Mouse (Mus musculus) MEL (cell line): ENCODE data around the gene Dhrs13. TPM values are rescaled to one million over a fixed set of nuclear protein-coding genes. Genes with fewer than 3 reads are reported as not detected.

Experiments used
- DNase-seq: peaks from one replicate; pipeline ENCODE4 v3.0.0; 2011; ENCODE audit warnings: low read depth, low spot score
- H3K27ac ChIP-seq: 2 replicates; pipeline ENCODE4 v1.5.1; 2012; ENCODE audit warnings: low read depth, mild to moderate bottlenecking, control low read depth, low read length, moderate library complexity; ENCODE audit not compliant: control insufficient read depth
- H3K27me3 ChIP-seq, 2 experiments: fragments of 150-350 bp in 1 of 2; sonication (generic) in 1 of 2; 2 replicates each; pipeline ENCODE4 v1.6.1; 2012; ENCODE audit warnings: low read length in 2 of 2, mild to moderate bottlenecking in 2 of 2, improper control_type of control experiment in 1 of 2, moderate library complexity in 1 of 2; ENCODE audit not compliant: insufficient read depth in 2 of 2, control insufficient read depth in 1 of 2
- H3K36me3 ChIP-seq, 2 experiments: 2 replicates each; pipeline ENCODE4 v1.6.1; 2012 to 2014; ENCODE audit warnings: low read length in 2 of 2, improper control_type of control experiment in 1 of 2, inconsistent platforms in 1 of 2, mild to moderate bottlenecking in 1 of 2; ENCODE audit not compliant: insufficient read depth in 2 of 2, control insufficient read depth in 1 of 2
- H3K4me1 ChIP-seq, 2 experiments: fragments of 150-350 bp in 1 of 2; sonication (generic) in 1 of 2; 2 replicates each; pipeline ENCODE4 v1.6.1; 2012; ENCODE audit warnings: low read length in 2 of 2, improper control_type of control experiment in 1 of 2, mild to moderate bottlenecking in 1 of 2; ENCODE audit not compliant: insufficient read depth in 2 of 2, control insufficient read depth in 1 of 2
- H3K4me3 ChIP-seq, 2 experiments: fragments of 150-350 bp in 1 of 2; sonication (generic) in 1 of 2; 2 replicates each; pipeline ENCODE4 v1.5.1; 2012; ENCODE audit warnings: low read depth in 2 of 2, low read length in 2 of 2, mild to moderate bottlenecking in 2 of 2, moderate library complexity in 2 of 2, control low read depth in 1 of 2, improper control_type of control experiment in 1 of 2; ENCODE audit not compliant: control insufficient read depth in 1 of 2, insufficient read depth in 1 of 2
- H3K79me2 ChIP-seq: 2 replicates; pipeline ENCODE4 v1.6.1; 2012; ENCODE audit warnings: mild to moderate bottlenecking, low read length, moderate library complexity; ENCODE audit not compliant: control insufficient read depth, poor library complexity, insufficient read depth
- H3K9ac ChIP-seq: 2 replicates; pipeline ENCODE4 v1.6.1; 2012; ENCODE audit warnings: low read depth, mild to moderate bottlenecking, control low read depth, low read length, moderate library complexity; ENCODE audit not compliant: control insufficient read depth, poor library complexity, severe bottlenecking
- H3K9me3 ChIP-seq: fragments of 150-350 bp; sonication (generic); replicated peaks from 2 replicates; pipeline ENCODE4 v1.6.1; 2012; ENCODE audit warnings: mild to moderate bottlenecking, low read length, improper control_type of control experiment, moderate library complexity; ENCODE audit not compliant: insufficient read depth
- CTCF ChIP-seq, 3 experiments: IDR thresholded peaks in 2 of 3; conservative IDR thresholded peaks in 1 of 3; 2 replicates each; pipeline ENCODE4 v1.5.1; 2011 to 2012; ENCODE audit warnings: low read length in 3 of 3, low read depth in 2 of 3, mild to moderate bottlenecking in 2 of 3, improper control_type of control experiment in 1 of 3, inconsistent platforms in 1 of 3, mixed read lengths in 1 of 3, moderate library complexity in 1 of 3; ENCODE audit not compliant: control insufficient read depth in 1 of 3, insufficient read depth in 1 of 3, poor library complexity in 1 of 3, severe bottlenecking in 1 of 3
- E2F4 ChIP-seq: IDR thresholded peaks from 2 replicates; pipeline ENCODE4 v1.6.1; 2011; ENCODE audit warnings: low read depth, low read length, improper control_type of control experiment, borderline replicate concordance
- GABPA ChIP-seq: IDR thresholded peaks from 2 replicates; pipeline ENCODE4 v1.6.1; 2012; ENCODE audit warnings: low read depth, mild to moderate bottlenecking, inconsistent platforms, low read length, improper control_type of control experiment, moderate library complexity
- MAFK ChIP-seq: IDR thresholded peaks from 2 replicates; pipeline ENCODE4 v1.6.1; 2011; ENCODE audit warnings: low read depth, mild to moderate bottlenecking, low read length, improper control_type of control experiment, borderline replicate concordance
- MAX ChIP-seq: IDR thresholded peaks from 2 replicates; pipeline ENCODE4 v1.6.1; 2011; ENCODE audit warnings: low read length, improper control_type of control experiment
- MEF2A ChIP-seq: IDR thresholded peaks from 2 replicates; pipeline ENCODE4 v1.6.1; 2014; ENCODE audit warnings: low read depth, mild to moderate bottlenecking, inconsistent platforms, low read length, improper control_type of control experiment; ENCODE audit not compliant: poor library complexity, insufficient replicate concordance, severe bottlenecking; ENCODE audit errors: extremely low read depth
- MYC ChIP-seq: IDR thresholded peaks from 2 replicates; pipeline ENCODE4 v1.6.1; 2011; ENCODE audit warnings: low read depth, mild to moderate bottlenecking, low read length, improper control_type of control experiment, moderate library complexity
- POLR2A ChIP-seq, 2 experiments: IDR thresholded peaks; 2 replicates each; pipeline ENCODE4 v1.6.1; 2011 to 2012; ENCODE audit warnings: low read length in 2 of 2, mild to moderate bottlenecking in 2 of 2, control low read depth in 1 of 2, improper control_type of control experiment in 1 of 2, low read depth in 1 of 2, moderate library complexity in 1 of 2; ENCODE audit not compliant: control insufficient read depth in 1 of 2, insufficient read depth in 1 of 2, poor library complexity in 1 of 2
- POLR2AphosphoS2 ChIP-seq: IDR thresholded peaks from 2 replicates; pipeline ENCODE4 v1.6.1; 2011; ENCODE audit warnings: low read length, improper control_type of control experiment
- POLR2AphosphoS5 ChIP-seq: IDR thresholded peaks from 2 replicates; pipeline ENCODE4 v1.6.1; 2012; ENCODE audit warnings: low read depth, borderline replicate concordance, mild to moderate bottlenecking, inconsistent platforms, low read length, moderate library complexity, mixed read lengths
- RAD21 ChIP-seq: IDR thresholded peaks from 2 replicates; pipeline ENCODE4 v1.6.1; 2011; ENCODE audit warnings: mild to moderate bottlenecking, low read depth, low read length, improper control_type of control experiment
- RCOR1 ChIP-seq: IDR thresholded peaks from 2 replicates; pipeline ENCODE4 v1.6.1; 2012; ENCODE audit warnings: low read depth, mild to moderate bottlenecking, inconsistent platforms, low read length, improper control_type of control experiment
- SIN3A ChIP-seq: IDR thresholded peaks from 2 replicates; pipeline ENCODE4 v1.6.1; 2012; ENCODE audit warnings: low read length, improper control_type of control experiment, inconsistent platforms
- SMC3 ChIP-seq: IDR thresholded peaks from 2 replicates; pipeline ENCODE4 v1.6.1; 2011; ENCODE audit warnings: low read depth, low read length, improper control_type of control experiment
- TCF12 ChIP-seq: IDR thresholded peaks from 2 replicates; pipeline ENCODE4 v1.6.1; 2014; ENCODE audit warnings: low read depth, mild to moderate bottlenecking, inconsistent platforms, low read length, improper control_type of control experiment, moderate library complexity
- UBTF ChIP-seq: IDR thresholded peaks from 2 replicates; pipeline ENCODE4 v1.6.1; 2012; ENCODE audit warnings: low read depth, mild to moderate bottlenecking, inconsistent platforms, low read length, improper control_type of control experiment, moderate library complexity, borderline replicate concordance; ENCODE audit not compliant: insufficient read depth
- ZC3H11A ChIP-seq: IDR thresholded peaks from 2 replicates; pipeline ENCODE4 v1.6.1; 2012; ENCODE audit warnings: low read depth, mild to moderate bottlenecking, inconsistent platforms, low read length, improper control_type of control experiment
- ZKSCAN1 ChIP-seq: IDR thresholded peaks from 2 replicates; pipeline ENCODE4 v1.6.1; 2012; ENCODE audit warnings: low read depth, mild to moderate bottlenecking, inconsistent platforms, low read length, improper control_type of control experiment, moderate library complexity
- polyA plus RNA-seq, 2 experiments: library from polyadenylated mRNA; stranded (reverse) in 1 of 2; unstranded in 1 of 2; fragments of >175 nt in 1 of 2; fragments of >200 nt in 1 of 2; gene quantifications; 2 replicates each; pipeline versions ENCODE4 v1.2.1 to v1.2.4; 2012; ENCODE audit warnings: low replicate concordance in 2 of 2, low read depth in 1 of 2; ENCODE audit not compliant: insufficient read length in 2 of 2, insufficient read depth in 1 of 2, missing spikeins in 1 of 2
- total RNA-seq: library from RNA; depleted of rRNA; stranded (reverse); fragments of 300-350 nt; gene quantifications from 2 replicates; pipeline ENCODE4 v1.2.3, GENCODE M21; 2012

Dhrs13 gene
- total and polyA plus RNA-seq, 3 experiments: 27.9 to 36.7 TPM; not detected in 1

DNA sequence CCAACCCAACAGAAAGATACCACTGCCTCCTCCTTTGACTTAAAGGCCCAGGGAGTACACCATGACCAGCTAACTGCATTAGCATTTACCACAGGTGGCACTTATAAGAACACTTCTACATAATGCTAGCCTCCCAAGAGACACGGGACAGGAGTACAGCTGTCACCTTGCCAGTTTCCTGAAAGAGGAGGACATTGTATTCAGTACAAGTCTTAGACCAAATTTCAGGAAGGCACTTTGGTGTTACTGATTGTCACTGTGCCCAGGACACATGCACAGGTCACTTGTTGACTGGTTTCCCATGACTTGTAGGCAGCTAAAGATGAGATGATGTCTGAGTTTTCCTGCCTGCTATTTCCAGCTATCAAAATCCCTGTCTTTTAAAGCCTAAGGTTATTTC is 36.5 kb upstream of the Dhrs13 start:
- H3K4me1 ChIP-seq: no peaks in the 10 kb centered on the region
- H3K36me3 ChIP-seq: peaks cover 0 to 47% of the 10 kb centered on the region in 2 experiments; a peak in 2 of 4 replicates
- DNase-seq: no peak
- H3K9ac ChIP-seq: no peak overlapping the region
- no peak overlapping the region for H3K27ac ChIP-seq
- H3K27me3 ChIP-seq: no peaks in the 10 kb centered on the region
- peaks cover 30% of the 10 kb centered on the region for H3K79me2 ChIP-seq
- TF ChIP-seq POLR2AphosphoS2 (no peak), POLR2A (IDR thresholded peaks at IDR 0.05; ENCODE audit: control insufficient read depth in 1 of 2, insufficient read depth in 1 of 2, low read depth in 1 of 2, low read length in 2 of 2, poor library complexity in 1 of 2) (no peak)
- H3K9me3 ChIP-seq: no peaks in the 10 kb centered on the region
- no peak overlapping the region for H3K4me3 ChIP-seq

DNA sequence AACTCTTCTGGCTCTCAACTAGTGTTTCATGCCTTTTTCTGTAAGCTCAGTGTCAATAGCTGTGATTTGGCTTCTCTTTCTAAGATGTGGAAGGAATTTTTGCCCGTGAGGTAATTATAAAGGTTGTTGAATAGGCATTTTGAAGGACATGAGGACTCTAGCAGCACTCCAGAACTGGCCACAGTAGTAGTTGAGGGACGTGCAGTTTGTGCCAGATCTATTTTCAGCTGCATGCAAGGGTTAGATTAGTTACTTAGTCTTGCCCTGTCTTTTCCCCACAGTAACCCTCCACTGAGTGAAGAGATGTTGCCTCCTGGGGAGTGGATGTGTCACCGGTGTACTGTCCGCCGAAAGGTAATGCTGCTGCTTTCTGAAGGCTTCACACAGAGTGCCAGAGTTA is 25.6 kb upstream of the Dhrs13 start:
- H3K9ac ChIP-seq: no peak overlapping the region

DNA sequence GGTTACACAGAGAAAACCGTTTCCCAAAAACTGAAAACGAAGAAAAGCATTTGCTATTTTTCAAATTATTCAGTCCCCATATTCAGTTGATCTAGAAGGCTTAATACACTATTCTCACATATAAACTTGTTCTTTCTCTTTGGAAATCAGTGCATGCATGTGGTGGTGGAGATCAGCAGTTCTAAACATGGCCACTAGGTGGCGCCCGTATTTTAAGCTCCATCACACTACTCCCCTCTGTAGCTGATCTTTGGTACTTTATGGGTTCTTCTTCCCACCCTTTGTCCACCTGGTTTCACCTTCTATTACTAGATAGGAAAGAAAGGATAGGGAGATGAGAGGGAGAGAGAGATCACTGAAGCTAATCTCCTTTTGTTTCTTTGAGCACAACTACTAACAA is 12.4 kb upstream of the Dhrs13 start:
- peak; percentile 90 for DNase-seq

More for the DNA sequence above, 25.6 kb upstream of the Dhrs13 start:
- TF ChIP-seq UBTF (no peak), POLR2AphosphoS2 (no peak), MEF2A (no peak), MAFK (no peak), SIN3A (no peak), TCF12 (no peak), CTCF (IDR thresholded peaks at IDR 0.05 in 2 of 3, conservative IDR thresholded peaks at IDR 0.05 in 1 of 3; ENCODE audit: control insufficient read depth in 1 of 3, insufficient read depth in 1 of 3, low read depth in 2 of 3, low read length in 3 of 3, poor library complexity in 1 of 3, severe bottlenecking in 1 of 3) (no peak), POLR2AphosphoS5 (no peak), MAX (no peak), GABPA (no peak), ZKSCAN1 (no peak), MYC (no peak)
- Histone ChIP-seq H3K27me3 (no peaks in the 10 kb centered on the region), H3K4me1 (peaks cover 4 to 10% of the 10 kb centered on the region in 2 experiments; a peak in 2 of 4 replicates), H3K4me3 (no peak overlapping the region), H3K27ac (no peak overlapping the region), H3K9me3 (no peaks in the 10 kb centered on the region), H3K79me2 (peaks cover 9% of the 10 kb centered on the region), H3K36me3 (peaks cover 18 to 66% of the 10 kb centered on the region in 2 experiments)
- DNase-seq: no peak

More for the DNA sequence above, 12.4 kb upstream of the Dhrs13 start:
- Histone ChIP-seq H3K9ac (no peak overlapping the region), H3K4me3 (no peak overlapping the region)
- 0 out of 2 replicates have a peak, but pooled peaks have one; percentile 23 for TF ChIP-seq RCOR1
- no peak for TF ChIP-seq E2F4
- TF ChIP-seq MYC: peak; percentile 86
- peak; percentile 59 for TF ChIP-seq RAD21
- peak; percentile 82 to 97 (median 96) for TF ChIP-seq CTCF (IDR thresholded peaks at IDR 0.05 in 2 of 3, conservative IDR thresholded peaks at IDR 0.05 in 1 of 3; ENCODE audit: control insufficient read depth in 1 of 3, insufficient read depth in 1 of 3, low read depth in 2 of 3, low read length in 3 of 3, poor library complexity in 1 of 3, severe bottlenecking in 1 of 3)
- TF ChIP-seq SIN3A: peak; percentile 29; the same call in 1 of the 2 replicates
- peak; percentile 77 for TF ChIP-seq SMC3
- TF ChIP-seq TCF12: no peak
- TF ChIP-seq ZC3H11A: 0 out of 2 replicates have a peak, but pooled peaks have one; percentile 35
- TF ChIP-seq, all 39 proteins: peak for 7
- no peaks in the 10 kb centered on the region for H3K9me3 ChIP-seq
- H3K36me3 ChIP-seq: peaks cover 0 to 55% of the 10 kb centered on the region in 2 experiments; a peak in 2 of 4 replicates
- no peaks in the 10 kb centered on the region for H3K4me1 ChIP-seq
- no peak overlapping the region for H3K27ac ChIP-seq
- H3K79me2 ChIP-seq: no peaks in the 10 kb centered on the region
- H3K27me3 ChIP-seq: no peaks in the 10 kb centered on the region
